31 mouse cellular contexts compared by ENCODE assay signal in the genomic region with DNA sequence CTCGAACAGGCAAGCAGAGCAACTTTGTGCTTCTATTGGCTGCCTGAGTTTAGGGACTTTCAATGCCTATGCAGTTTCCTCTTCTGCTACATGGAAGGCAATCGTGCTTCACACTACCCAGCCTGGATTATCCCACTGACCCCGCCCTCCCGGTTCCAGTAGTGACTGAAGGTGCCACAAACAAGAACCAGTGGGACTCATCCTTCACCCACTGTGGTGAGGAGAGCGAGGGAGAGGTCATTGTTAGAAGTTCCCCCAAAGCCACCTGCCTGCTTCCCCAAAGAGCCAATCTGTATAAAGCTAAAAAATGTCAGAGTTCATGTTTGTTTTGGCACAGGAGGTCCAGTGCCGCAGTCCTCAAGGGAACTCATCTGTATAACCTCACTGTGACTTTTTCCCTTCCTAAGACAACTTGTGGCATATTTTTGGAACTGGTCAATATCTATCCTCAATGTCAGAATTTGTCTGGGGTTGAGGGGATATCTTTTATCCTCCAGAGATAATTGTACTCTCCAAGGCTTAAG.
DNase-seq lines count a peak whose midpoint lies in the region; ATAC-seq and TF ChIP-seq lines count a peak whose summit lies in the region.
"Had no signal": no experiment of that assay in that cellular context is flagged by ENCODE, and none has a peak within 500 bp of the region (broad histone marks: within the 10 kb centered on the region; RNA-seq: fewer than 3 reads in every experiment).

No protein-coding gene starts in this region.

- H3K9ac ChIP-seq in heart, embryonic 12.5 days: no peak overlapping the region
- no peak overlapping the region for H3K9ac ChIP-seq in liver, adult 2 months (ENCODE audit: low read depth, low read length)
- H3K9ac ChIP-seq in liver, embryonic 12.5 days: no peak overlapping the region
- H3K9ac ChIP-seq: embryonic facial prominence, embryonic 13.5 days; hindbrain, embryonic 12.5 days; intestine, embryonic 15.5 days; liver, postnatal 0 days; midbrain, embryonic 12.5 days; neural tube, embryonic 12.5 days had no signal

- no peak overlapping the region for H3K4me2 ChIP-seq in heart, embryonic 12.5 days
- no peak overlapping the region for H3K4me2 ChIP-seq in liver, embryonic 12.5 days
- H3K4me2 ChIP-seq: embryonic facial prominence, embryonic 13.5 days; hindbrain, embryonic 12.5 days; intestine, embryonic 15.5 days; liver, embryonic 11.5 days; midbrain, embryonic 12.5 days; neural tube, embryonic 12.5 days had no signal

- DNase-seq in heart, adult 11 months: peak; percentile 91
- peak; percentile 51 for DNase-seq in kidney, adult 2 months
- DNase-seq in kidney, postnatal 4 days: no peak
- DNase-seq in liver, adult 2 months (ENCODE audit: extremely low read depth, low read depth, low spot score): peak; percentile 66
- DNase-seq in embryo, embryonic 9.5 days (ENCODE audit: extremely low spot score): no peak
- DNase-seq: adrenal gland, postnatal 14 days; cerebellum, adult 11 months; cerebellum, adult 9-10 months; cerebellum, postnatal 36 days; gastrocnemius, adult 2 months; gastrocnemius, postnatal 36 days; heart, postnatal 14 days; layer of hippocampus, adult 9-11 months; liver, postnatal 0 days; lung, postnatal 4 days; thymus, postnatal 25 days had no signal

- ATAC-seq in heart, embryonic 12.5 days (ENCODE audit: insufficient number of reproducible peaks, low FRiP score): no peak; the same call in 1 of the 2 replicates
- no peak for ATAC-seq in liver, embryonic 12.5 days
- ATAC-seq: forebrain, embryonic 16.5 days; hindbrain, postnatal 0 days; liver, postnatal 0 days; lung, postnatal 0 days had no signal

- H3K4me1 ChIP-seq in heart, embryonic 12.5 days (replicated peaks): peaks cover 13% of the 10 kb centered on the region
- no peaks in the 10 kb centered on the region for H3K4me1 ChIP-seq in kidney, adult 2 months (ENCODE audit: control insufficient read depth, insufficient read depth, low read length)
- H3K4me1 ChIP-seq in liver, adult 2 months (ENCODE audit: control insufficient read depth, insufficient read depth, low read length): peaks cover 5% of the 10 kb centered on the region
- peaks cover 17% of the 10 kb centered on the region; the same call in 1 of the 2 replicates for H3K4me1 ChIP-seq in liver, embryonic 12.5 days
- H3K4me1 ChIP-seq: embryonic facial prominence, embryonic 13.5 days had no signal

- H3K9me3 ChIP-seq in heart, embryonic 12.5 days (replicated peaks): 0 out of 2 replicates have a peak, but pooled peaks cover 3% of the 10 kb centered on the region
- no peaks in the 10 kb centered on the region for H3K9me3 ChIP-seq in liver, embryonic 12.5 days (replicated peaks)
- H3K9me3 ChIP-seq: embryonic facial prominence, embryonic 13.5 days; G1E; hindbrain, embryonic 12.5 days; intestine, embryonic 15.5 days; midbrain, embryonic 12.5 days; neural tube, embryonic 12.5 days had no signal

- no peak for TF ChIP-seq CTCF in kidney, adult 2 months (conservative IDR thresholded peaks at IDR 0.05; ENCODE audit: insufficient read depth, insufficient read length, low read depth, low read length)
- TF ChIP-seq CTCF in liver, adult 2 months (IDR thresholded peaks at IDR 0.05; ENCODE audit: low read depth, low read length): no peak

- peaks cover 12% of the 10 kb centered on the region; the same call in 1 of the 2 replicates for H3K27me3 ChIP-seq in heart, embryonic 12.5 days (replicated peaks)
- H3K27me3 ChIP-seq in kidney, adult 2 months (replicated peaks; ENCODE audit: control insufficient read depth, insufficient read depth, low read length): no peaks in the 10 kb centered on the region
- H3K27me3 ChIP-seq in liver, adult 2 months (ENCODE audit: control insufficient read depth, insufficient read depth, low read length): no peaks in the 10 kb centered on the region
- H3K27me3 ChIP-seq in liver, embryonic 12.5 days (replicated peaks): peaks cover 14% of the 10 kb centered on the region; the same call in 1 of the 2 replicates
- H3K27me3 ChIP-seq: embryonic facial prominence, embryonic 13.5 days; intestine, embryonic 15.5 days had no signal

- no peaks in the 10 kb centered on the region for H3K79me2 ChIP-seq in liver, adult 2 months (ENCODE audit: control insufficient read depth, insufficient read depth, low read length)

- TF ChIP-seq POLR2A in kidney, adult 2 months (IDR thresholded peaks at IDR 0.05; ENCODE audit: low read depth, low read length): no peak
- no peak for TF ChIP-seq POLR2A in liver, adult 2 months (IDR thresholded peaks at IDR 0.05; ENCODE audit: extremely low read depth, insufficient read depth, low read length)

- 38% methylated on average over 6 of the region's 6 CpGs for WGBS in heart, embryonic 12.5 days
- WGBS in kidney, adult 2 months: 54% methylated on average over 6 of the region's 6 CpGs
- WGBS in liver, adult 2 months: 26% methylated on average over 6 of the region's 6 CpGs
- whole genome bisulfite sequencing in liver, embryonic 12.5 days (ENCODE audit: insufficient replicate concordance): 44% methylated on average over 6 of the region's 6 CpGs

- no peak overlapping the region for H3K27ac ChIP-seq in heart, embryonic 12.5 days (ENCODE audit: poor library complexity, severe bottlenecking)
- no peak overlapping the region for H3K27ac ChIP-seq in kidney, adult 2 months (ENCODE audit: insufficient read depth, low read depth, low read length)
- no peak overlapping the region for H3K27ac ChIP-seq in liver, adult 2 months (replicated peaks; ENCODE audit: insufficient read depth, low read depth, low read length)
- no peak overlapping the region for H3K27ac ChIP-seq in liver, embryonic 12.5 days
- H3K27ac ChIP-seq: gastrocnemius, adult 2 months; hindbrain, embryonic 12.5 days; hindbrain, postnatal 0 days; intestine, embryonic 15.5 days; midbrain, embryonic 12.5 days; neural tube, embryonic 12.5 days had no signal

- no peak overlapping the region for H3K4me3 ChIP-seq in heart, embryonic 12.5 days
- no peak overlapping the region for H3K4me3 ChIP-seq in kidney, adult 2 months (ENCODE audit: insufficient read depth, low read depth, low read length)
- H3K4me3 ChIP-seq in liver, adult 2 months (ENCODE audit: insufficient read depth, low read depth, low read length): no peak overlapping the region
- H3K4me3 ChIP-seq in liver, embryonic 12.5 days: no peak overlapping the region
- H3K4me3 ChIP-seq: embryonic facial prominence, embryonic 13.5 days; erythroblast, embryonic 14.5 days; gastrocnemius, adult 2 months; hindbrain, embryonic 12.5 days; intestine, embryonic 15.5 days; megakaryocyte, embryonic 14.5 days; midbrain, embryonic 12.5 days; myocyte; neural tube, embryonic 12.5 days had no signal

- no peaks in the 10 kb centered on the region for H3K36me3 ChIP-seq in heart, embryonic 12.5 days
- no peaks in the 10 kb centered on the region for H3K36me3 ChIP-seq in kidney, adult 2 months (ENCODE audit: control insufficient read depth, insufficient read depth, low read length)
- no peaks in the 10 kb centered on the region for H3K36me3 ChIP-seq in liver, adult 2 months (ENCODE audit: control insufficient read depth, insufficient read depth, low read length)
- no peaks in the 10 kb centered on the region for H3K36me3 ChIP-seq in liver, embryonic 12.5 days
- H3K36me3 ChIP-seq: embryonic facial prominence, embryonic 13.5 days; G1E; hindbrain, embryonic 12.5 days; intestine, embryonic 15.5 days; midbrain, embryonic 12.5 days; neural tube, embryonic 12.5 days had no signal

Comparison
In these comparisons a context has a peak if more than half of its experiments do, and no peak if none do; other contexts are left out.
1. DNase-seq: peak in heart, adult 11 months (single experiment), kidney, adult 2 months (single experiment) and liver, adult 2 months (single experiment); none in kidney, postnatal 4 days (0 of 2) and embryo, embryonic 9.5 days (single experiment).